Mouse (Mus musculus) limb, embryonic 13.5 days (tissue): ENCODE data around the gene 1300017J02Rik. TPM values are rescaled to one million over a fixed set of nuclear protein-coding genes. Genes with fewer than 3 reads are reported as not detected.

Experiments
- polyA plus RNA-seq: library from polyadenylated mRNA; unstranded; fragments of >200 nt; fragmentation: Nextera tagmentation; extraction: Ambion mirVana; gene quantifications from 2 replicates; pipeline ENCODE4 v1.2.1, GENCODE M21; 2015

1300017J02Rik gene
- polyA plus RNA-seq, 1 experiment from 2014 or later = 3.0 TPM

Other genes with a start within 250 kb of the 1300017J02Rik start
- 5.6 and 6.1 TPM in 2 replicates for gene Rab6b, start 193.3 kb downstream of the 1300017J02Rik start, polyA plus RNA-seq
- 62.4 and 66.9 TPM in 2 replicates for gene Srprb, start 102.9 kb downstream of the 1300017J02Rik start, polyA plus RNA-seq
- gene Gm20425, start 74.8 kb downstream of the 1300017J02Rik start, polyA plus RNA-seq = 1.2 and 1.3 TPM in 2 replicates
- gene Trf, start 74.6 kb downstream of the 1300017J02Rik start, polyA plus RNA-seq = 14.7 and 22.8 TPM in 2 replicates
- 70.8 and 73.2 TPM in 2 replicates for gene Topbp1, start 133 bp upstream of the 1300017J02Rik start, polyA plus RNA-seq
- gene Cdv3, start 60.8 kb upstream of the 1300017J02Rik start, polyA plus RNA-seq = 121 and 122 TPM in 2 replicates
- gene Bfsp2, start 175.3 kb upstream of the 1300017J02Rik start, polyA plus RNA-seq = 2.3 and 2.8 TPM in 2 replicates